Mouse (Mus musculus) heart, embryonic 11.5 days (tissue): ENCODE measurements around the gene Tas2r136. TPM values are rescaled to one million over a fixed set of nuclear protein-coding genes. Genes with fewer than 3 reads are reported as not detected.

Experiments
- ATAC-seq: fragments of 200-750 bp; cut with Nextera tagmentation; replicated peaks from 2 replicates; pipeline ENCODE4 v1.8.0; 2017; ENCODE audit warnings: moderate library complexity; ENCODE audit not compliant: insufficient number of reproducible peaks, low FRiP score, low TSS enrichment
- H3K27ac ChIP-seq: fragments of 300-500 bp; sonication (generic); 2 replicates; pipeline ENCODE4 v1.5.1; 2014; ENCODE audit warnings: mild to moderate bottlenecking, low read depth, low read length
- H3K27me3 ChIP-seq: fragments of 300-500 bp; sonication (generic); 2 replicates; pipeline ENCODE4 v1.6.1; 2014; ENCODE audit warnings: mild to moderate bottlenecking, low read length, mixed read lengths; ENCODE audit not compliant: control insufficient read depth, insufficient read depth
- H3K36me3 ChIP-seq: fragments of 300-500 bp; sonication (generic); 2 replicates; pipeline ENCODE4 v1.6.1; 2014; ENCODE audit warnings: mild to moderate bottlenecking, low read length, moderate library complexity, mixed read lengths; ENCODE audit not compliant: control insufficient read depth, insufficient read depth
- H3K4me1 ChIP-seq: fragments of 300-500 bp; sonication (generic); 2 replicates; pipeline ENCODE4 v1.6.1; 2014; ENCODE audit warnings: low read length; ENCODE audit not compliant: control insufficient read depth, insufficient read depth
- H3K4me2 ChIP-seq: fragments of 300-500 bp; sonication (generic); 2 replicates; pipeline ENCODE4 v1.6.1; 2014; ENCODE audit warnings: mild to moderate bottlenecking, moderate library complexity
- H3K4me3 ChIP-seq: fragments of 300-500 bp; sonication (generic); 2 replicates; pipeline ENCODE4 v1.5.1; 2014; ENCODE audit warnings: low read depth, low read length
- H3K9ac ChIP-seq: fragments of 300-500 bp; sonication (generic); 2 replicates; pipeline ENCODE4 v1.6.1; 2014; ENCODE audit warnings: mild to moderate bottlenecking, low read depth, low read length, moderate library complexity
- H3K9me3 ChIP-seq: fragments of 300-500 bp; sonication (generic); replicated peaks from 2 replicates; pipeline ENCODE4 v1.6.1; 2016; ENCODE audit warnings: low read length; ENCODE audit not compliant: control insufficient read depth
- WGBS: fragments of 180-500 bp; shearing (Covaris S2); extraction: QIAGEN DNeasy Blood & Tissue Kit; methylation state at CpG from one replicate; pipeline ENCODE4 v1.1.7; 2014; ENCODE audit not compliant: insufficient replicate concordance; 5-methylcytosine and 5-hydroxymethylcytosine counted together
- polyA plus RNA-seq: library from polyadenylated mRNA; unstranded; fragments of >200 nt; fragmentation: Nextera tagmentation; extraction: Ambion mirVana; gene quantifications from 2 replicates; pipeline ENCODE4 v1.2.1, GENCODE M21; 2014

The Tas2r136 gene
- polyA plus RNA-seq = not detected in 2 replicates

GRCm38 (mm10) chr6:132778062-132778461 is at the start of gene Tas2r136:
Gene Tas2r136 (minus strand): TSS chr6:132778162.
- no peaks in the 10 kb centered on the region for H3K36me3 ChIP-seq
- H3K4me2 ChIP-seq = no peak within 1 kb of the TSS
- H3K27me3 ChIP-seq = no peaks in the 10 kb centered on the region
- H3K9me3 ChIP-seq = no peaks in the 10 kb centered on the region
- no peak within 1 kb of the TSS for H3K27ac ChIP-seq
- no peaks in the 10 kb centered on the region for H3K4me1 ChIP-seq
- no peak within 1 kb of the TSS for H3K4me3 ChIP-seq
- H3K9ac ChIP-seq = no peak within 1 kb of the TSS
- ATAC-seq = no peak

- no peak within 1 kb of the TSS for H3K4me3 ChIP-seq
- H3K9ac ChIP-seq = no peak within 1 kb of the TSS
- H3K27ac ChIP-seq = no peak within 1 kb of the TSS
- no peaks in the 10 kb centered on the region for H3K9me3 ChIP-seq
- H3K4me2 ChIP-seq = no peak within 1 kb of the TSS
- H3K4me1 ChIP-seq = no peaks in the 10 kb centered on the region
- no peaks in the 10 kb centered on the region for H3K36me3 ChIP-seq
- ATAC-seq = no peak
- WGBS = 77% methylated on average over 1 of the region's 1 CpGs
- no peaks in the 10 kb centered on the region for H3K27me3 ChIP-seq
Observed at GRCm38 (mm10) chr6:132802518-132802917, 24.6 kb upstream of the Tas2r136 start, which contains the start of gene Tas2r117. Gene Tas2r117 (plus strand): TSS chr6:132802818.

- 19% methylated on average over 1 of the region's 1 CpGs for WGBS
- Histone ChIP-seq H3K27me3 (no peaks in the 10 kb centered on the region), H3K9ac (no peak overlapping the region), H3K27ac (no peak overlapping the region), H3K4me1 (no peaks in the 10 kb centered on the region), H3K36me3 (no peaks in the 10 kb centered on the region), H3K4me2 (no peak overlapping the region), H3K9me3 (peaks cover 10% of the 10 kb centered on the region; the same call in 1 of the 2 replicates), H3K4me3 (no peak overlapping the region)
- peak; percentile 31; the same call in 1 of the 2 replicates for ATAC-seq
Observed at GRCm38 (mm10) chr6:132795393-132795792, 17.4 kb upstream of the Tas2r136 start.

GRCm38 (mm10) chr6:132761831-132762230 is 16.1 kb downstream of the Tas2r136 start, which contains the start of gene Tas2r102:
Gene Tas2r102 (plus strand): TSS chr6:132762131.
- WGBS = 91% methylated on average over 2 of the region's 2 CpGs
- no peak within 1 kb of the TSS for H3K9ac ChIP-seq
- ATAC-seq = no peak
- H3K9me3 ChIP-seq = no peaks in the 10 kb centered on the region
- no peak within 1 kb of the TSS for H3K4me3 ChIP-seq
- H3K36me3 ChIP-seq = no peaks in the 10 kb centered on the region
- H3K27me3 ChIP-seq = no peaks in the 10 kb centered on the region
- H3K4me2 ChIP-seq = no peak within 1 kb of the TSS
- no peaks in the 10 kb centered on the region for H3K4me1 ChIP-seq
- H3K27ac ChIP-seq = no peak within 1 kb of the TSS

- no peaks in the 10 kb centered on the region for H3K9me3 ChIP-seq
Observed at GRCm38 (mm10) chr6:132754430-132754829, 23.5 kb downstream of the Tas2r136 start, which contains the start of gene Tas2r124. Gene Tas2r124 (plus strand): TSS chr6:132754730.

GRCm38 (mm10) chr6:132750206-132750605 is 27.8 kb downstream of the Tas2r136 start:
- no peak overlapping the region for H3K4me2 ChIP-seq
- no peak overlapping the region for H3K4me3 ChIP-seq
- H3K27me3 ChIP-seq = no peaks in the 10 kb centered on the region
- no peak overlapping the region for H3K9ac ChIP-seq
- ATAC-seq = no peak
- H3K4me1 ChIP-seq = no peaks in the 10 kb centered on the region
- no peaks in the 10 kb centered on the region for H3K9me3 ChIP-seq
- 72% methylated on average over 2 of the region's 2 CpGs for WGBS
- H3K36me3 ChIP-seq = no peaks in the 10 kb centered on the region
- no peak overlapping the region for H3K27ac ChIP-seq

More at GRCm38 (mm10) chr6:132754430-132754829, 23.5 kb downstream of the Tas2r136 start, which contains the start of gene Tas2r124:
- H3K27ac ChIP-seq = no peak within 1 kb of the TSS
- H3K27me3 ChIP-seq = no peaks in the 10 kb centered on the region
- no peak within 1 kb of the TSS for H3K4me3 ChIP-seq
- ATAC-seq = no peak
- H3K9ac ChIP-seq = no peak within 1 kb of the TSS
- H3K36me3 ChIP-seq = no peaks in the 10 kb centered on the region
- 89% methylated on average over 1 of the region's 1 CpGs for WGBS
- no peak within 1 kb of the TSS for H3K4me2 ChIP-seq
- no peaks in the 10 kb centered on the region for H3K4me1 ChIP-seq

- no peaks in the 10 kb centered on the region for H3K4me1 ChIP-seq
- H3K27me3 ChIP-seq = no peaks in the 10 kb centered on the region
- no peaks in the 10 kb centered on the region for H3K36me3 ChIP-seq
- H3K4me3 ChIP-seq = no peak within 1 kb of the TSS
- no peak within 1 kb of the TSS for H3K27ac ChIP-seq
- no peak within 1 kb of the TSS for H3K4me2 ChIP-seq
- ATAC-seq = no peak
- WGBS = 68% methylated on average over 2 of the region's 2 CpGs
- no peak within 1 kb of the TSS for H3K9ac ChIP-seq
- H3K9me3 ChIP-seq = no peaks in the 10 kb centered on the region
Observed at GRCm38 (mm10) chr6:132737935-132738334, 40.0 kb downstream of the Tas2r136 start, which contains the start of gene Tas2r115. Gene Tas2r115 (minus strand): TSS chr6:132738035.

Other genes with a start within 250 kb of the Tas2r136 start
- not detected in 2 replicates for gene Prh1, start 208.4 kb downstream of the Tas2r136 start, polyA plus RNA-seq
- not detected in 2 replicates for gene Prp2, start 182.2 kb downstream of the Tas2r136 start, polyA plus RNA-seq
- gene A630073D07Rik, start 126.6 kb downstream of the Tas2r136 start, polyA plus RNA-seq = not detected in 2 replicates
- not detected in 2 replicates for gene Tas2r120, start 121.2 kb downstream of the Tas2r136 start, polyA plus RNA-seq
- not detected in 2 replicates for gene Tas2r121, start 77.2 kb downstream of the Tas2r136 start, polyA plus RNA-seq
- not detected in 2 replicates for gene Tas2r122, start 66.2 kb downstream of the Tas2r136 start, polyA plus RNA-seq
- gene Tas2r115, start 40.1 kb downstream of the Tas2r136 start, polyA plus RNA-seq = not detected in 2 replicates
- not detected in 2 replicates for gene Tas2r124, start 23.4 kb downstream of the Tas2r136 start, polyA plus RNA-seq
- gene Tas2r102, start 16.0 kb downstream of the Tas2r136 start, polyA plus RNA-seq = not detected in 2 replicates
- not detected in 2 replicates for gene Tas2r117, start 24.7 kb upstream of the Tas2r136 start, polyA plus RNA-seq
- not detected in 2 replicates for gene Tas2r123, start 69.0 kb upstream of the Tas2r136 start, polyA plus RNA-seq
- not detected in 2 replicates for gene Tas2r116, start 77.3 kb upstream of the Tas2r136 start, polyA plus RNA-seq
- not detected in 2 replicates for gene Tas2r110, start 89.8 kb upstream of the Tas2r136 start, polyA plus RNA-seq
- gene Tas2r113, start 114.8 kb upstream of the Tas2r136 start, polyA plus RNA-seq = not detected in 2 replicates
- gene Tas2r125, start 131.5 kb upstream of the Tas2r136 start, polyA plus RNA-seq = not detected in 2 replicates
- gene Tas2r129, start 172.9 kb upstream of the Tas2r136 start, polyA plus RNA-seq = not detected in 2 replicates
- not detected in 2 replicates for gene Tas2r131, start 179.8 kb upstream of the Tas2r136 start, polyA plus RNA-seq
- gene Tas2r109, start 202.8 kb upstream of the Tas2r136 start, polyA plus RNA-seq = not detected in 2 replicates